Comparison of ENCODE assay signal across 21 mouse cellular contexts in the genomic region with DNA sequence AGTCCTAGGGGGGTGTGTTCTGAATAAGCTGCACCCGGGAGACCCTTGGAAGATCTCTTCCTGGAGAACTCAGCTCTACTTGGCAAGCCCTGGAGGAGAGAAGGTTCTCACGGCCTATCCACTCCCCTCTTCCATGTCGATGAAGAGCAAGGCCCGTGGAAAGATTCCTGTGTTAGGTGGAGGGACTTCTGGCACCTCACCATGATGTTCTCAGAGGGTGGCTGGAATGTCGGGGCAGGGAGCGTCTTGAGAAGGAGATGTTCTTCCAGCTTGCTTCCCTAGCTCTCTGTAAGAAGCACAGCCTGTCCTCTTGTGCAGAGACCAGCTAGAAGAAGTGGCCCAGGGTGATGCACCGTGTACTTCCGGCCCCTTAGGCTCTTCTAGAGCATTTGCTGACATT.
"Had no signal": no experiment of that assay in that cellular context is flagged by ENCODE, and none has a peak within 500 bp of the region (broad histone marks: within the 10 kb centered on the region; RNA-seq: fewer than 3 reads in every experiment).

No protein-coding gene starts in this region.

- H3K4me1 ChIP-seq: kidney, embryonic 15.5 days; limb, embryonic 10.5 days; limb, embryonic 13.5 days; liver, embryonic 12.5 days; liver, embryonic 15.5 days; lung, embryonic 15.5 days; midbrain, embryonic 12.5 days; midbrain, embryonic 15.5 days; neural tube, embryonic 12.5 days; neural tube, embryonic 15.5 days had no signal

- ATAC-seq: liver, embryonic 12.5 days; midbrain, embryonic 15.5 days had no signal

- H3K27ac ChIP-seq: kidney, embryonic 15.5 days; limb, embryonic 10.5 days; limb, embryonic 13.5 days; liver, embryonic 12.5 days; liver, embryonic 15.5 days; lung, embryonic 15.5 days; macrophage; midbrain, embryonic 12.5 days; midbrain, embryonic 15.5 days; neural tube, embryonic 12.5 days; neural tube, embryonic 15.5 days had no signal

- H3K4me3 ChIP-seq: kidney, embryonic 15.5 days; limb, embryonic 10.5 days; limb, embryonic 13.5 days; liver, embryonic 12.5 days; liver, embryonic 15.5 days; lung, embryonic 15.5 days; midbrain, embryonic 12.5 days; midbrain, embryonic 15.5 days; neural tube, embryonic 12.5 days; neural tube, embryonic 15.5 days had no signal

- DNase-seq: kidney, adult 8-10 months; kidney, postnatal 10 days; kidney, postnatal 36 days; layer of hippocampus, postnatal 36 days; liver; lung, adult 18-20 months; lung, postnatal 14 days; retina, postnatal 1 day; right cerebral cortex, postnatal 25 days; thymus, postnatal 25 days had no signal

- H3K27me3 ChIP-seq: kidney, embryonic 15.5 days; limb, embryonic 13.5 days; liver, embryonic 12.5 days; liver, embryonic 15.5 days; lung, embryonic 15.5 days; midbrain, embryonic 12.5 days; midbrain, embryonic 15.5 days; neural tube, embryonic 12.5 days; neural tube, embryonic 15.5 days had no signal
